Mouse (Mus musculus) bone marrow macrophage, adult 2 months (primary cell): ENCODE measurements around the gene Ddx23.

Experiments
- CTCF ChIP-seq: IDR thresholded peaks from 2 replicates; pipeline ENCODE4 v1.5.1; 2012; ENCODE audit warnings: low read depth, mild to moderate bottlenecking, low read length, moderate library complexity
- POLR2A ChIP-seq: IDR thresholded peaks from 2 replicates; pipeline ENCODE4 v1.6.1; 2012; ENCODE audit warnings: mild to moderate bottlenecking, low read depth, low read length, borderline replicate concordance

GRCm38 (mm10) chr15:98617176-98617537 is 45.5 kb downstream of the Ddx23 start:
- peak; percentile 96 for TF ChIP-seq CTCF
- no peak for TF ChIP-seq POLR2A
